Mouse (Mus musculus) telencephalon, adult 2 months (tissue): Measurements from ENCODE around the gene Fastkd3.

ENCODE experiments used
- DNase-seq: peaks from one replicate; pipeline ENCODE4 v3.0.0-alpha.2; 2011; ENCODE audit warnings: low read depth, low spot score

Fastkd3 gene

GRCm38 (mm10) chr13:68607652-68608405 is 25.8 kb downstream of the Fastkd3 start:
- no peak for DNase-seq

- no peak for DNase-seq
Measured at GRCm38 (mm10) chr13:68622792-68623191, 40.8 kb downstream of the Fastkd3 start.

DNA sequence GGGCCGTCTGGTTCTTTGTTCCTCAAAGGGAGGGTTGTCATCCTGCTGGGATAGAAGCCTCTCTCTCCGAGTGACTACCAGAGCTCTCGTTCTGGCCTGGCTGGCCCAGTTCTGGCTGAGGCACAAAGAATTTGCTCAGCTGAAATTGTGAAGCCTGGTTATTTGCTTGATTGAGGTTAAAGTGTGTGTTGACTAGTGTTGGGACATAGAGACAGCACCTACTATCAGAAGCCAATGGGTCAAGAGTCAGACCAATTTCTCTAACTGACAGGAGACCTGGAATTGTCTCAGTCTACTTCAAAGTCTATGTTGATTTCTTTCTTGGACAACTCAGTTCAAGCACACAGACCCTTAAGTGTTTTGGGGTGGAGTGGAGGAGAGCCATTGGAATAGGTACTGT is 45.0 kb downstream of the Fastkd3 start:
- no peak for DNase-seq
